Mouse (Mus musculus) midbrain, embryonic 12.5 days (tissue): ENCODE data around the gene Ccdc187. TPM values are rescaled to one million over a fixed set of nuclear protein-coding genes. Genes with fewer than 3 reads are reported as not detected.

Experiments used
- ATAC-seq: fragments of 200-750 bp; cut with Nextera tagmentation; 2 replicates; pipeline ENCODE4 v1.8.0; 2017; ENCODE audit warnings: low read depth, moderate TSS enrichment, moderate library complexity; ENCODE audit not compliant: low FRiP score
- H3K27ac ChIP-seq: fragments of 300-500 bp; sonication (generic); replicated peaks from 2 replicates; pipeline ENCODE4 v1.5.1; 2016; ENCODE audit warnings: mild to moderate bottlenecking
- H3K27me3 ChIP-seq: fragments of 300-500 bp; sonication (generic); 2 replicates; pipeline ENCODE4 v1.6.1; 2016; ENCODE audit warnings: mild to moderate bottlenecking
- H3K36me3 ChIP-seq: fragments of 300-500 bp; sonication (generic); 2 replicates; pipeline ENCODE4 v1.6.1; 2016
- H3K4me1 ChIP-seq: fragments of 300-500 bp; sonication (generic); 2 replicates; pipeline ENCODE4 v1.6.1; 2016
- H3K4me2 ChIP-seq: fragments of 300-500 bp; sonication (generic); replicated peaks from 2 replicates; pipeline ENCODE4 v1.6.1; 2016; ENCODE audit warnings: mild to moderate bottlenecking, moderate library complexity
- H3K4me3 ChIP-seq: fragments of 300-500 bp; sonication (generic); 2 replicates; pipeline ENCODE4 v1.5.1; 2016; ENCODE audit warnings: mild to moderate bottlenecking
- H3K9ac ChIP-seq: fragments of 300-500 bp; sonication (generic); replicated peaks from 2 replicates; pipeline ENCODE4 v1.6.1; 2016; ENCODE audit warnings: mild to moderate bottlenecking, moderate library complexity
- H3K9me3 ChIP-seq: fragments of 300-500 bp; sonication (generic); 2 replicates; pipeline ENCODE4 v1.6.1; 2016; ENCODE audit warnings: mild to moderate bottlenecking
- WGBS: fragments of 180-500 bp; shearing (Covaris S2); methylation state at CpG from one replicate; pipeline ENCODE4 v1.1.7; 2016; 5-methylcytosine and 5-hydroxymethylcytosine counted together
- polyA plus RNA-seq: library from polyadenylated mRNA; unstranded; fragments of >200 nt; fragmentation: Nextera tagmentation; extraction: Ambion mirVana; gene quantifications from 2 replicates; pipeline ENCODE4 v1.2.1, GENCODE M21; 2016

Ccdc187 gene
- polyA plus RNA-seq, 1 experiment from 2014 or later: 0.08 TPM

GRCm38 (mm10) chr2:26314281-26315071, 20.1 kb upstream of the Ccdc187 start:
- peak overlapping the region; percentile 96 for H3K27ac ChIP-seq
- 68% methylated on average over 13 of the region's 13 CpGs for WGBS
- H3K9ac ChIP-seq: peak overlapping the region; percentile 97
- 0 out of 2 replicates have a peak, but pooled peaks cover 4% of the 10 kb centered on the region for H3K36me3 ChIP-seq
- H3K4me3 ChIP-seq: peak overlapping the region; percentile 90
- H3K4me2 ChIP-seq: peak overlapping the region; percentile 84
- no peak for ATAC-seq
- H3K27me3 ChIP-seq: no peaks in the 10 kb centered on the region
- H3K9me3 ChIP-seq: no peaks in the 10 kb centered on the region
- H3K4me1 ChIP-seq: peaks cover 49% of the 10 kb centered on the region

- no peak overlapping the region for H3K4me3 ChIP-seq
- H3K27me3 ChIP-seq: no peaks in the 10 kb centered on the region
- no peak overlapping the region for H3K9ac ChIP-seq
- H3K27ac ChIP-seq: 0 out of 2 replicates have a peak overlapping the region, but pooled peaks have one; percentile 25
- ATAC-seq: no peak
- no peaks in the 10 kb centered on the region for H3K36me3 ChIP-seq
- H3K4me2 ChIP-seq: no peak overlapping the region
- peaks cover 43% of the 10 kb centered on the region for H3K4me1 ChIP-seq
- no peaks in the 10 kb centered on the region for H3K9me3 ChIP-seq
- WGBS: 94% methylated on average over 1 of the region's 1 CpGs
Observed at GRCm38 (mm10) chr2:26313394-26313793, 19.0 kb upstream of the Ccdc187 start.

GRCm38 (mm10) chr2:26312812-26313211, 18.5 kb upstream of the Ccdc187 start:
- WGBS: 70% methylated on average over 2 of the region's 2 CpGs

GRCm38 (mm10) chr2:26311936-26312335, 17.6 kb upstream of the Ccdc187 start:
- Histone ChIP-seq H3K9me3 (no peaks in the 10 kb centered on the region), H3K4me1 (peaks cover 28% of the 10 kb centered on the region), H3K36me3 (no peaks in the 10 kb centered on the region), H3K27ac (no peak overlapping the region), H3K4me2 (no peak overlapping the region), H3K9ac (no peak overlapping the region), H3K27me3 (no peaks in the 10 kb centered on the region), H3K4me3 (no peak overlapping the region)
- ATAC-seq: no peak
- 83% methylated on average over 5 of the region's 5 CpGs for WGBS

More at GRCm38 (mm10) chr2:26312812-26313211, 18.5 kb upstream of the Ccdc187 start:
- peaks cover 37% of the 10 kb centered on the region for H3K4me1 ChIP-seq
- H3K27ac ChIP-seq: no peak overlapping the region
- no peaks in the 10 kb centered on the region for H3K36me3 ChIP-seq
- no peak overlapping the region for H3K9ac ChIP-seq
- H3K9me3 ChIP-seq: no peaks in the 10 kb centered on the region
- ATAC-seq: no peak
- H3K27me3 ChIP-seq: no peaks in the 10 kb centered on the region
- H3K4me2 ChIP-seq: no peak overlapping the region
- H3K4me3 ChIP-seq: no peak overlapping the region

GRCm38 (mm10) chr2:26309739-26310138, 15.4 kb upstream of the Ccdc187 start:
- H3K4me3 ChIP-seq: no peak overlapping the region
- H3K4me1 ChIP-seq: peaks cover 15% of the 10 kb centered on the region
- H3K27ac ChIP-seq: peak overlapping the region; percentile 75
- no peak overlapping the region for H3K9ac ChIP-seq
- 17% methylated on average over 10 of the region's 10 CpGs for WGBS
- no peaks in the 10 kb centered on the region for H3K36me3 ChIP-seq
- no peak overlapping the region for H3K4me2 ChIP-seq
- peak; percentile 60 for ATAC-seq
- no peaks in the 10 kb centered on the region for H3K9me3 ChIP-seq
- no peaks in the 10 kb centered on the region for H3K27me3 ChIP-seq

- H3K36me3 ChIP-seq: no peaks in the 10 kb centered on the region
Observed at GRCm38 (mm10) chr2:26306702-26307101, 12.3 kb upstream of the Ccdc187 start.

GRCm38 (mm10) chr2:26305555-26305954, 11.2 kb upstream of the Ccdc187 start:
- Histone ChIP-seq H3K4me2 (no peak overlapping the region), H3K9ac (no peak overlapping the region), H3K4me3 (no peak overlapping the region), H3K27ac (no peak overlapping the region), H3K27me3 (peaks cover 7% of the 10 kb centered on the region; the same call in 1 of the 2 replicates), H3K4me1 (peaks cover 14% of the 10 kb centered on the region), H3K9me3 (0 out of 2 replicates have a peak, but pooled peaks cover 7% of the 10 kb centered on the region), H3K36me3 (no peaks in the 10 kb centered on the region)
- no peak for ATAC-seq
- 80% methylated on average over 2 of the region's 2 CpGs for WGBS

More at GRCm38 (mm10) chr2:26306702-26307101, 12.3 kb upstream of the Ccdc187 start:
- 93% methylated on average over 3 of the region's 3 CpGs for WGBS
- Histone ChIP-seq H3K27me3 (0 out of 2 replicates have a peak, but pooled peaks cover 3% of the 10 kb centered on the region), H3K4me3 (no peak overlapping the region), H3K9me3 (0 out of 2 replicates have a peak, but pooled peaks cover 7% of the 10 kb centered on the region), H3K27ac (no peak overlapping the region), H3K4me1 (peaks cover 12% of the 10 kb centered on the region), H3K4me2 (no peak overlapping the region), H3K9ac (no peak overlapping the region)
- no peak for ATAC-seq

- 73% methylated on average over 1 of the region's 1 CpGs for WGBS
- no peak overlapping the region for H3K4me3 ChIP-seq
- H3K9ac ChIP-seq: no peak overlapping the region
- no peak for ATAC-seq
- peaks cover 18% of the 10 kb centered on the region for H3K4me1 ChIP-seq
- no peak overlapping the region for H3K27ac ChIP-seq
- H3K9me3 ChIP-seq: 0 out of 2 replicates have a peak, but pooled peaks cover 7% of the 10 kb centered on the region
- no peaks in the 10 kb centered on the region for H3K36me3 ChIP-seq
- H3K4me2 ChIP-seq: no peak overlapping the region
- peaks cover 15% of the 10 kb centered on the region; the same call in 1 of the 2 replicates for H3K27me3 ChIP-seq
Observed at GRCm38 (mm10) chr2:26304711-26305110, 10.4 kb upstream of the Ccdc187 start.

- Histone ChIP-seq H3K27ac (no peak overlapping the region), H3K9ac (no peak overlapping the region), H3K27me3 (peaks cover 22% of the 10 kb centered on the region; the same call in 1 of the 2 replicates), H3K4me3 (no peak overlapping the region), H3K4me2 (no peak overlapping the region), H3K36me3 (no peaks in the 10 kb centered on the region), H3K4me1 (peaks cover 37% of the 10 kb centered on the region), H3K9me3 (0 out of 2 replicates have a peak, but pooled peaks cover 7% of the 10 kb centered on the region)
- WGBS: 92% methylated on average over 10 of the region's 10 CpGs
- ATAC-seq: no peak
Observed at GRCm38 (mm10) chr2:26302005-26302503, 7.7 kb upstream of the Ccdc187 start.

- H3K27me3 ChIP-seq: peaks cover 22% of the 10 kb centered on the region; the same call in 1 of the 2 replicates
- no peak overlapping the region for H3K4me3 ChIP-seq
- no peak overlapping the region for H3K4me2 ChIP-seq
- H3K4me1 ChIP-seq: peaks cover 42% of the 10 kb centered on the region
- ATAC-seq: no peak
- 0 out of 2 replicates have a peak overlapping the region, but pooled peaks have one; percentile 27 for H3K27ac ChIP-seq
- H3K36me3 ChIP-seq: no peaks in the 10 kb centered on the region
- 4% methylated on average over 3 of the region's 3 CpGs for WGBS
- H3K9me3 ChIP-seq: 0 out of 2 replicates have a peak, but pooled peaks cover 7% of the 10 kb centered on the region
- no peak overlapping the region for H3K9ac ChIP-seq
Observed at GRCm38 (mm10) chr2:26300808-26301174, 6.4 kb upstream of the Ccdc187 start.

GRCm38 (mm10) chr2:26300161-26300807, 5.9 kb upstream of the Ccdc187 start:
- H3K27ac ChIP-seq: peak overlapping the region; percentile 86; the same call in 1 of the 2 replicates
- WGBS: 40% methylated on average over 5 of the region's 5 CpGs
- peaks cover 22% of the 10 kb centered on the region; the same call in 1 of the 2 replicates for H3K27me3 ChIP-seq
- 0 out of 2 replicates have a peak overlapping the region, but pooled peaks have one; percentile 2 for H3K9ac ChIP-seq
- H3K36me3 ChIP-seq: no peaks in the 10 kb centered on the region
- no peak for ATAC-seq
- no peak overlapping the region for H3K4me3 ChIP-seq
- H3K4me2 ChIP-seq: no peak overlapping the region
- 0 out of 2 replicates have a peak, but pooled peaks cover 7% of the 10 kb centered on the region for H3K9me3 ChIP-seq
- H3K4me1 ChIP-seq: peaks cover 42% of the 10 kb centered on the region
